Mouse (Mus musculus): ENCODE measurements around the gene Trpm3.

DNA sequence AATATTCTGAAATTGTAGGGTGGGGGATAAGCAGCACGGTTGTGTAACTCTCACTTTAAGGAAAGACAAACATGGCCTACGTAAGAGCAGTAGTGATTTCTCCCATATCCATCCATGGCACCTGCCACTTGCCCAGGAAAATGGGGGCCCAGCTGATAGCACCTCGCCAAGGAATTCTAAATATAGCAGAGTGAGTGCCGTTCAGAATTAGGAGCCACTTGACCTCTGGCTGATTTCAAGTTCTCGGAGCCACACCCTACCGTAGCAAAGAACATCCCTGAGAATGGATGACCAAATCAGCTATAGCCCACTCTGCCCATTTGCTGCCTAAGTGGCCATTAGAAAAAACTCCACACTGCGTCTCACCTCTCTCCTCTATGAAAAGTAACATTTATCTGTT lies 887.6 kb downstream of the Trpm3 start:
- TF ChIP-seq MAX (IDR thresholded peaks at IDR 0.05) (no peak), CTCF (IDR thresholded peaks at IDR 0.05; ENCODE audit: control insufficient read depth, insufficient read depth, insufficient read length) (no peak)
